In genomic region chr5:32836976-32837375, GRCm38 (mm10) we compare ENCODE assay signal across 19 mouse cellular contexts. TPM values are rescaled to one million over a fixed set of nuclear protein-coding genes. Genes with fewer than 3 reads are reported as not detected.
"Had no signal": no experiment of that assay in that cellular context is flagged by ENCODE, and none has a peak within 500 bp of the region (broad histone marks: within the 10 kb centered on the region; RNA-seq: fewer than 3 reads in every experiment).

No protein-coding gene starts in this region.

- H3K9me3 ChIP-seq: midbrain, embryonic 10.5 days; midbrain, embryonic 12.5 days; neural tube, embryonic 13.5 days; neural tube, embryonic 15.5 days; stomach, embryonic 15.5 days had no signal

- H3K4me3 ChIP-seq: midbrain, embryonic 10.5 days; midbrain, embryonic 12.5 days; myocyte; neural tube, embryonic 13.5 days; neural tube, embryonic 15.5 days; stomach, embryonic 15.5 days had no signal

- H3K9ac ChIP-seq: lung, embryonic 14.5 days; midbrain, embryonic 12.5 days; neural tube, embryonic 13.5 days; neural tube, embryonic 15.5 days; stomach, embryonic 15.5 days had no signal

- H3K4me1 ChIP-seq: midbrain, embryonic 10.5 days; midbrain, embryonic 12.5 days; neural tube, embryonic 13.5 days; neural tube, embryonic 15.5 days; stomach, embryonic 15.5 days had no signal

- ATAC-seq: midbrain, embryonic 16.5 days had no signal

- DNase-seq: lung, embryonic 14.5 days; lung, postnatal 10 days; lung, postnatal 4 days; midbrain, embryonic 14.5 days; right cerebral cortex, postnatal 14 days; thymus, adult 2 months; thymus, postnatal 25 days; thymus, postnatal 4 days had no signal

- H3K27me3 ChIP-seq: midbrain, embryonic 12.5 days; neural tube, embryonic 13.5 days; neural tube, embryonic 15.5 days; stomach, embryonic 15.5 days had no signal

- H3K27ac ChIP-seq: midbrain, embryonic 10.5 days; midbrain, embryonic 12.5 days; neural tube, embryonic 13.5 days; neural tube, embryonic 15.5 days; stomach, embryonic 15.5 days; stomach, postnatal 0 days had no signal

- H3K4me2 ChIP-seq: lung, embryonic 14.5 days; midbrain, embryonic 12.5 days; neural tube, embryonic 13.5 days; neural tube, embryonic 15.5 days; stomach, embryonic 15.5 days had no signal

RNA-seq across cellular contexts. Expression of gene Gm20671, which starts 10.1 kb away (rescaled TPM):
- polyA plus RNA-seq: lung, embryonic 14.5 days; lung, embryonic 16.5 days; midbrain, embryonic 10.5 days; midbrain, embryonic 12.5 days; midbrain, embryonic 14.5 days; midbrain, embryonic 16.5 days; myocyte; neural tube, embryonic 11.5 days; neural tube, embryonic 13.5 days; neural tube, embryonic 15.5 days; stomach, embryonic 15.5 days; stomach, postnatal 0 days; urinary bladder, adult 2 months had no signal
